Mouse (Mus musculus) kidney, postnatal 0 days (tissue): ENCODE results near the gene Rbm44. TPM values are rescaled to one million over a fixed set of nuclear protein-coding genes. Genes with fewer than 3 reads are reported as not detected.

ENCODE experiments used
- ATAC-seq: fragments of 200-750 bp; cut with Nextera tagmentation; replicated peaks from 2 replicates; pipeline ENCODE4 v1.8.0; 2017; ENCODE audit warnings: low read depth, moderate number of reproducible peaks, moderate TSS enrichment, moderate library complexity; ENCODE audit not compliant: low FRiP score
- DNase-seq: peaks from one replicate; pipeline ENCODE4 v3.0.0-alpha.2; 2016; ENCODE audit warnings: low spot score
- H3K27ac ChIP-seq: fragments of 300-500 bp; sonication (generic); 2 replicates; pipeline ENCODE4 v1.5.1; 2014; ENCODE audit warnings: mild to moderate bottlenecking
- H3K27me3 ChIP-seq: fragments of 300-500 bp; sonication (generic); 2 replicates; pipeline ENCODE4 v1.6.1; 2014; ENCODE audit warnings: low read length, mixed read lengths; ENCODE audit not compliant: insufficient read depth
- H3K36me3 ChIP-seq: fragments of 300-500 bp; sonication (generic); 2 replicates; pipeline ENCODE4 v1.6.1; 2014; ENCODE audit warnings: low read length, mixed read lengths; ENCODE audit not compliant: insufficient read depth
- H3K4me1 ChIP-seq: fragments of 300-500 bp; sonication (generic); replicated peaks from 2 replicates; pipeline ENCODE4 v1.6.1; 2014; ENCODE audit warnings: antibody characterized with exemption, low read length, mixed read lengths; ENCODE audit not compliant: insufficient read depth
- H3K4me2 ChIP-seq: fragments of 300-500 bp; sonication (generic); 2 replicates; pipeline ENCODE4 v1.6.1; 2014; ENCODE audit warnings: mild to moderate bottlenecking, low read length, moderate library complexity, mixed read lengths
- H3K4me3 ChIP-seq: fragments of 300-500 bp; sonication (generic); replicated peaks from 2 replicates; pipeline ENCODE4 v1.5.1; 2014; ENCODE audit warnings: low read depth, low read length
- H3K9ac ChIP-seq: fragments of 300-500 bp; sonication (generic); 2 replicates; pipeline ENCODE4 v1.6.1; 2014; ENCODE audit warnings: low read depth, low read length
- H3K9me3 ChIP-seq: fragments of 300-500 bp; sonication (generic); replicated peaks from 2 replicates; pipeline ENCODE4 v1.6.1; 2016; ENCODE audit warnings: low read length, inconsistent platforms, mixed read lengths
- CTCF ChIP-seq: IDR thresholded peaks from 2 replicates; pipeline ENCODE4 v1.5.1; 2016; ENCODE audit warnings: antibody characterized with exemption, low read depth, mild to moderate bottlenecking, moderate library complexity
- WGBS: fragments of 180-500 bp; shearing (Covaris S2); extraction: QIAGEN DNeasy Blood & Tissue Kit; methylation state at CpG from one replicate; pipeline ENCODE4 v1.1.7; 2014; 5-methylcytosine and 5-hydroxymethylcytosine counted together
- polyA plus RNA-seq: library from polyadenylated mRNA; unstranded; fragments of >200 nt; fragmentation: Nextera tagmentation; extraction: Ambion mirVana; gene quantifications from 2 replicates; pipeline ENCODE4 v1.2.1, GENCODE M21; 2015

The Rbm44 gene
- polyA plus RNA-seq, 1 experiment from 2014 or later, result 0.20 TPM

GRCm38 (mm10) chr1:91199793-91200192 lies 54.9 kb downstream of the Rbm44 start:
- H3K4me1 ChIP-seq, result no peaks in the 10 kb centered on the region
- no peak for ATAC-seq
- no peaks in the 10 kb centered on the region for H3K27me3 ChIP-seq
- no peak for DNase-seq
- no peak overlapping the region for H3K9ac ChIP-seq
- no peaks in the 10 kb centered on the region for H3K36me3 ChIP-seq
- 82% methylated on average over 10 of the region's 10 CpGs for WGBS
- no peak overlapping the region for H3K27ac ChIP-seq
- TF ChIP-seq CTCF, result no peak
- H3K9me3 ChIP-seq, result no peaks in the 10 kb centered on the region
- no peak overlapping the region for H3K4me2 ChIP-seq
- no peak overlapping the region for H3K4me3 ChIP-seq

- DNase-seq, result no peak
- no peak for ATAC-seq
- H3K4me2 ChIP-seq, result no peak overlapping the region
- no peaks in the 10 kb centered on the region for H3K27me3 ChIP-seq
- no peaks in the 10 kb centered on the region for H3K36me3 ChIP-seq
- no peak overlapping the region for H3K27ac ChIP-seq
- TF ChIP-seq CTCF, result no peak
- H3K4me3 ChIP-seq, result no peak overlapping the region
- H3K4me1 ChIP-seq, result no peaks in the 10 kb centered on the region
- no peaks in the 10 kb centered on the region for H3K9me3 ChIP-seq
- WGBS, result 52% methylated on average over 3 of the region's 3 CpGs
- H3K9ac ChIP-seq, result no peak overlapping the region
These were observed 56.2 kb downstream of the Rbm44 start for GRCm38 (mm10) chr1:91201122-91201521.

- ATAC-seq (no peak), DNase-seq (no peak)
- TF ChIP-seq CTCF, result no peak
- Histone ChIP-seq H3K4me3 (no peak overlapping the region), H3K27ac (no peak overlapping the region), H3K4me1 (no peaks in the 10 kb centered on the region), H3K27me3 (no peaks in the 10 kb centered on the region), H3K9me3 (no peaks in the 10 kb centered on the region), H3K4me2 (no peak overlapping the region), H3K36me3 (no peaks in the 10 kb centered on the region), H3K9ac (no peak overlapping the region)
- 82% methylated on average over 5 of the region's 5 CpGs for WGBS
These were observed 59.4 kb downstream of the Rbm44 start for GRCm38 (mm10) chr1:91204221-91204765.

GRCm38 (mm10) chr1:91205651-91206050 lies 60.8 kb downstream of the Rbm44 start:
- Histone ChIP-seq H3K9ac (no peak overlapping the region), H3K36me3 (no peaks in the 10 kb centered on the region), H3K4me2 (no peak overlapping the region), H3K4me1 (no peaks in the 10 kb centered on the region), H3K27me3 (no peaks in the 10 kb centered on the region), H3K4me3 (no peak overlapping the region), H3K9me3 (no peaks in the 10 kb centered on the region), H3K27ac (no peak overlapping the region)
- WGBS, result 70% methylated on average over 6 of the region's 6 CpGs
- ATAC-seq (no peak), DNase-seq (no peak)
- TF ChIP-seq CTCF, result no peak

- Histone ChIP-seq H3K9ac (no peak overlapping the region), H3K4me2 (no peak overlapping the region), H3K4me1 (no peaks in the 10 kb centered on the region), H3K9me3 (no peaks in the 10 kb centered on the region), H3K27me3 (no peaks in the 10 kb centered on the region), H3K4me3 (no peak overlapping the region), H3K27ac (no peak overlapping the region), H3K36me3 (no peaks in the 10 kb centered on the region)
- no peak for TF ChIP-seq CTCF
- 87% methylated on average over 8 of the region's 8 CpGs for WGBS
- DNase-seq, result no peak
- no peak for ATAC-seq
These were observed 61.4 kb downstream of the Rbm44 start for GRCm38 (mm10) chr1:91206336-91206735.

GRCm38 (mm10) chr1:91206873-91207272 lies 62.0 kb downstream of the Rbm44 start:
- DNase-seq, result no peak
- ATAC-seq, result no peak
- no peak overlapping the region for H3K4me3 ChIP-seq
- H3K9me3 ChIP-seq, result no peaks in the 10 kb centered on the region
- no peak for TF ChIP-seq CTCF
- no peaks in the 10 kb centered on the region for H3K27me3 ChIP-seq
- H3K4me1 ChIP-seq, result no peaks in the 10 kb centered on the region
- no peak overlapping the region for H3K27ac ChIP-seq
- no peak overlapping the region for H3K9ac ChIP-seq
- WGBS, result 54% methylated on average over 5 of the region's 5 CpGs
- H3K4me2 ChIP-seq, result no peak overlapping the region
- H3K36me3 ChIP-seq, result no peaks in the 10 kb centered on the region
